9 mouse cellular contexts compared by ENCODE assay signal in the genomic region with DNA sequence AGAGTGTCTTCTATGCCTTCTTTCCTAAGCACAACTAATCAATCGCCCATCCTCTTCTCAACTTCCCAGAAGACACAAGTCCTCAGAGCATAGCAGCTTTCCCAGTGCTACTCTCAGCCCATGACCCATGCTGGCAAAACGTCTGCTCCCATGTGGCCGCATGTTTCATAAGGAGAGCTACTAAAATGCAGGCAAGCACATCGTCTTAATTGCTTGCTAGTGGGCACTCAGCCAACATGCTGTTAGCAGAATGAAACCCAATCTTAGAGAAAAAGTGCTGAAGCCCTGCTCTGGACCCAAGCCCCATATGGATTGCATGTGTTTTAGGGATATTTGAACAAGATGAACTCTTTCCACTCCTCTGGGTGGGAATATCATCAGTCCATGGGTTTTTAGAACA.
A peak's percentile ranks its signal among the peaks of the same experiment; 100 is the strongest.
DNase-seq lines count a peak whose midpoint lies in the region; ATAC-seq and TF ChIP-seq lines count a peak whose summit lies in the region.
"Had no signal": no experiment of that assay in that cellular context is flagged by ENCODE, and none has a peak within 500 bp of the region (broad histone marks: within the 10 kb centered on the region; RNA-seq: fewer than 3 reads in every experiment).

No protein-coding gene starts in this region.

- H3K27me3 ChIP-seq in embryonic facial prominence, embryonic 11.5 days (ENCODE audit: control insufficient read depth, insufficient read depth, low read length), result no peaks in the 10 kb centered on the region
- no peaks in the 10 kb centered on the region for H3K27me3 ChIP-seq in embryonic facial prominence, embryonic 10.5 days (replicated peaks; ENCODE audit: low read depth, poor library complexity, severe bottlenecking)
- no peaks in the 10 kb centered on the region for H3K27me3 ChIP-seq in midbrain, postnatal 0 days (ENCODE audit: insufficient read depth, low read length)
- no peaks in the 10 kb centered on the region for H3K27me3 ChIP-seq in midbrain, embryonic 11.5 days (ENCODE audit: control insufficient read depth, insufficient read depth, low read length)
- no peaks in the 10 kb centered on the region for H3K27me3 ChIP-seq in neural tube, embryonic 13.5 days
- H3K27me3 ChIP-seq: heart, embryonic 15.5 days had no signal

- H3K9me3 ChIP-seq in embryonic facial prominence, embryonic 11.5 days (replicated peaks; ENCODE audit: control insufficient read depth, low read length), result no peaks in the 10 kb centered on the region
- H3K9me3 ChIP-seq in embryonic facial prominence, embryonic 10.5 days, result no peaks in the 10 kb centered on the region
- no peaks in the 10 kb centered on the region for H3K9me3 ChIP-seq in midbrain, postnatal 0 days (ENCODE audit: low read length)
- H3K9me3 ChIP-seq in midbrain, embryonic 11.5 days (ENCODE audit: control insufficient read depth, low read length), result no peaks in the 10 kb centered on the region
- H3K9me3 ChIP-seq in neural tube, embryonic 13.5 days, result no peaks in the 10 kb centered on the region
- H3K9me3 ChIP-seq: heart, embryonic 15.5 days had no signal

- no peaks in the 10 kb centered on the region for H3K4me1 ChIP-seq in embryonic facial prominence, embryonic 11.5 days (ENCODE audit: control insufficient read depth, insufficient read depth, low read length)
- no peaks in the 10 kb centered on the region for H3K4me1 ChIP-seq in embryonic facial prominence, embryonic 10.5 days
- no peaks in the 10 kb centered on the region for H3K4me1 ChIP-seq in midbrain, postnatal 0 days (ENCODE audit: insufficient read depth, low read length)
- H3K4me1 ChIP-seq in midbrain, embryonic 11.5 days (ENCODE audit: control insufficient read depth, insufficient read depth, low read length), result no peaks in the 10 kb centered on the region
- peaks cover 10% of the 10 kb centered on the region for H3K4me1 ChIP-seq in neural tube, embryonic 13.5 days (replicated peaks)
- H3K4me1 ChIP-seq: heart, embryonic 15.5 days had no signal

- H3K9ac ChIP-seq in embryonic facial prominence, embryonic 11.5 days (replicated peaks; ENCODE audit: low read length), result no peak overlapping the region
- no peak overlapping the region for H3K9ac ChIP-seq in midbrain, postnatal 0 days (replicated peaks; ENCODE audit: low read length, poor library complexity, severe bottlenecking)
- H3K9ac ChIP-seq in midbrain, embryonic 11.5 days (ENCODE audit: low read length), result no peak overlapping the region
- no peak overlapping the region for H3K9ac ChIP-seq in neural tube, embryonic 13.5 days
- H3K9ac ChIP-seq: heart, embryonic 15.5 days had no signal

- no peaks in the 10 kb centered on the region for H3K36me3 ChIP-seq in embryonic facial prominence, embryonic 11.5 days (replicated peaks; ENCODE audit: control insufficient read depth, insufficient read depth, low read depth, low read length)
- H3K36me3 ChIP-seq in embryonic facial prominence, embryonic 10.5 days (replicated peaks), result no peaks in the 10 kb centered on the region
- no peaks in the 10 kb centered on the region for H3K36me3 ChIP-seq in midbrain, postnatal 0 days (ENCODE audit: insufficient read depth, low read length)
- H3K36me3 ChIP-seq in midbrain, embryonic 11.5 days (ENCODE audit: control insufficient read depth, insufficient read depth, low read length), result no peaks in the 10 kb centered on the region
- H3K36me3 ChIP-seq in neural tube, embryonic 13.5 days, result no peaks in the 10 kb centered on the region
- H3K36me3 ChIP-seq: heart, embryonic 15.5 days had no signal

- peak; percentile 61 for DNase-seq in embryonic facial prominence, embryonic 11.5 days (ENCODE audit: low spot score)
- no peak for DNase-seq in embryonic facial prominence, embryonic 10.5 days (ENCODE audit: low spot score)
- DNase-seq in midbrain, postnatal 0 days (ENCODE audit: low spot score), result peak; percentile 62
- DNase-seq in midbrain, embryonic 11.5 days (ENCODE audit: low spot score, missing footprints), result no peak
- DNase-seq in kidney, postnatal 10 days, result peak; percentile 49
- DNase-seq in urinary bladder, postnatal 14 days (ENCODE audit: low spot score), result no peak

- TF ChIP-seq CTCF in midbrain, postnatal 0 days (IDR thresholded peaks at IDR 0.05), result no peak

- no peak overlapping the region for H3K4me3 ChIP-seq in embryonic facial prominence, embryonic 11.5 days (ENCODE audit: low read depth, low read length)
- H3K4me3 ChIP-seq in embryonic facial prominence, embryonic 10.5 days, result no peak overlapping the region
- H3K4me3 ChIP-seq in midbrain, postnatal 0 days (ENCODE audit: low read depth, low read length), result no peak overlapping the region
- no peak overlapping the region for H3K4me3 ChIP-seq in midbrain, embryonic 11.5 days (ENCODE audit: low read depth, low read length)
- H3K4me3 ChIP-seq in neural tube, embryonic 13.5 days, result no peak overlapping the region
- H3K4me3 ChIP-seq: heart, embryonic 15.5 days had no signal

- no peak overlapping the region for H3K4me2 ChIP-seq in embryonic facial prominence, embryonic 11.5 days (ENCODE audit: low read depth, low read length)
- H3K4me2 ChIP-seq in midbrain, postnatal 0 days (ENCODE audit: low read depth, low read length, poor library complexity, severe bottlenecking), result no peak overlapping the region
- H3K4me2 ChIP-seq in midbrain, embryonic 11.5 days, result no peak overlapping the region
- no peak overlapping the region for H3K4me2 ChIP-seq in neural tube, embryonic 13.5 days
- H3K4me2 ChIP-seq: heart, embryonic 15.5 days had no signal

- 47% methylated on average over 4 of the region's 4 CpGs for WGBS in embryonic facial prominence, embryonic 11.5 days
- WGBS in embryonic facial prominence, embryonic 10.5 days, result 60% methylated on average over 4 of the region's 4 CpGs
- 46% methylated on average over 4 of the region's 4 CpGs for WGBS in midbrain, postnatal 0 days
- 74% methylated on average over 4 of the region's 4 CpGs for WGBS in midbrain, embryonic 11.5 days
- WGBS in neural tube, embryonic 13.5 days, result 34% methylated on average over 4 of the region's 4 CpGs

- peak; percentile 72; the same call in 1 of the 2 replicates for ATAC-seq in embryonic facial prominence, embryonic 11.5 days (replicated peaks; ENCODE audit: insufficient number of reproducible peaks, low FRiP score, low TSS enrichment, low read depth)
- no peak for ATAC-seq in midbrain, postnatal 0 days (ENCODE audit: low FRiP score)
- no peak for ATAC-seq in midbrain, embryonic 11.5 days (ENCODE audit: low FRiP score)
- ATAC-seq in neural tube, embryonic 13.5 days (ENCODE audit: low read depth), result peak; percentile 61; the same call in 1 of the 2 replicates
- ATAC-seq in erythroid progenitor cell, adult 5-6 weeks (replicated peaks; ENCODE audit: low FRiP score, poor library complexity, severe bottlenecking), result no peak

- H3K27ac ChIP-seq in embryonic facial prominence, embryonic 11.5 days (replicated peaks; ENCODE audit: low read depth, low read length), result no peak overlapping the region
- no peak overlapping the region for H3K27ac ChIP-seq in embryonic facial prominence, embryonic 10.5 days (replicated peaks)
- no peak overlapping the region for H3K27ac ChIP-seq in midbrain, postnatal 0 days (ENCODE audit: low read depth, low read length)
- no peak overlapping the region for H3K27ac ChIP-seq in midbrain, embryonic 11.5 days (ENCODE audit: low read depth, low read length)
- no peak overlapping the region for H3K27ac ChIP-seq in neural tube, embryonic 13.5 days (replicated peaks)
- H3K27ac ChIP-seq: heart, embryonic 15.5 days had no signal

Comparison
In these comparisons a context has a peak if more than half of its experiments do, and no peak if none do; other contexts are left out.
1. DNase-seq: peak in embryonic facial prominence, embryonic 11.5 days (single experiment), midbrain, postnatal 0 days (single experiment) and kidney, postnatal 10 days (single experiment); none in embryonic facial prominence, embryonic 10.5 days (single experiment), midbrain, embryonic 11.5 days (single experiment) and urinary bladder, postnatal 14 days (single experiment).
2. ATAC-seq: peak in embryonic facial prominence, embryonic 11.5 days (single experiment) and neural tube, embryonic 13.5 days (single experiment); none in midbrain, postnatal 0 days (single experiment), midbrain, embryonic 11.5 days (single experiment) and erythroid progenitor cell, adult 5-6 weeks (single experiment).